Comparison of ENCODE assay signal across 10 mouse cellular contexts in the genomic region with DNA sequence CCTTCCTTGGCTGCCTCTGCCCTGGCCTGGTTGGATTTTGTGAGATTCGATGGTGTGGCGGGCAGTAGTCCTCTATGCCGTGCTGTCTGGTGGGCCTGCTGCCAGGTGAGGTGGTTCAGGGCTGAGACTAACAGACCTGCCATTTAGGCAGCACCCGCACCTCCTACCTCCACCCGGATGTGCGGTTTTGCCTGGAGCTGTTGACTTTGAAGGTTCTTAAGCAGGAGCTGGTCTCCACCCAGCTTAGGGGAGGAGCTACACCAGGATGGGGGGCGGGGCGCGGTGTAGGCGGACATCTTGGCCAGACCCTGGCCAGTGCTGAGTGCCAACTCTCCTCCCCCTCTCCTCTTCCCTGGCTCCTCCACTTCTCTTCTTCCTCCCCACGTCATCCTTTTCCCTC. TPM values are rescaled to one million over a fixed set of nuclear protein-coding genes. Genes with fewer than 3 reads are reported as not detected.
A peak's percentile ranks its signal among the peaks of the same experiment; 100 is the strongest.
DNase-seq lines count a peak whose midpoint lies in the region; ATAC-seq and TF ChIP-seq lines count a peak whose summit lies in the region.
"Had no signal": no experiment of that assay in that cellular context is flagged by ENCODE, and none has a peak within 500 bp of the region (broad histone marks: within the 10 kb centered on the region; RNA-seq: fewer than 3 reads in every experiment).

No protein-coding gene starts in this region.

- H3K36me3 ChIP-seq in kidney, embryonic 15.5 days = no peaks in the 10 kb centered on the region
- no peaks in the 10 kb centered on the region for H3K36me3 ChIP-seq in liver, embryonic 13.5 days
- H3K36me3 ChIP-seq in forebrain, postnatal 0 days (ENCODE audit: insufficient read depth) = no peaks in the 10 kb centered on the region
- H3K36me3 ChIP-seq: embryonic facial prominence, embryonic 12.5 days had no signal

- TF ChIP-seq CTCF in forebrain, postnatal 0 days (IDR thresholded peaks at IDR 0.05; ENCODE audit: low read depth) = no peak

- no peak overlapping the region; the same call in 1 of the 2 replicates for H3K27ac ChIP-seq in kidney, embryonic 15.5 days
- H3K27ac ChIP-seq in liver, embryonic 13.5 days = peak overlapping the region; percentile 53
- no peak overlapping the region for H3K27ac ChIP-seq in forebrain, postnatal 0 days (ENCODE audit: low read depth, low read length)
- H3K27ac ChIP-seq: embryonic facial prominence, embryonic 12.5 days had no signal

- H3K27me3 ChIP-seq in kidney, embryonic 15.5 days = no peaks in the 10 kb centered on the region
- no peaks in the 10 kb centered on the region for H3K27me3 ChIP-seq in liver, embryonic 13.5 days
- H3K27me3 ChIP-seq in forebrain, postnatal 0 days (ENCODE audit: insufficient read depth, low read length) = no peaks in the 10 kb centered on the region
- H3K27me3 ChIP-seq: embryonic facial prominence, embryonic 12.5 days had no signal

- H3K9me3 ChIP-seq in kidney, embryonic 15.5 days (replicated peaks) = no peaks in the 10 kb centered on the region
- H3K9me3 ChIP-seq in liver, embryonic 13.5 days (replicated peaks) = no peaks in the 10 kb centered on the region
- H3K9me3 ChIP-seq in forebrain, postnatal 0 days (ENCODE audit: low read length) = no peaks in the 10 kb centered on the region
- H3K9me3 ChIP-seq: embryonic facial prominence, embryonic 12.5 days had no signal

- peak; percentile 58 for DNase-seq in kidney, adult 11 months
- DNase-seq in MN1 (ENCODE audit: low spot score) = peak; percentile 44
- DNase-seq in embryo, embryonic 9.5 days (ENCODE audit: extremely low spot score) = peak; percentile 57
- peak; percentile 74 for DNase-seq in liver, embryonic 13.5 days
- peak; percentile 53 for DNase-seq in spleen, adult 12 weeks (ENCODE audit: low spot score)
- no peak for DNase-seq in forebrain, postnatal 0 days

- no peak overlapping the region for H3K9ac ChIP-seq in kidney, embryonic 15.5 days
- H3K9ac ChIP-seq in liver, embryonic 13.5 days = peak overlapping the region; percentile 26; the same call in 1 of the 2 replicates
- no peak overlapping the region for H3K9ac ChIP-seq in forebrain, postnatal 0 days
- H3K9ac ChIP-seq: embryonic facial prominence, embryonic 12.5 days had no signal

- ATAC-seq in kidney, embryonic 15.5 days (replicated peaks; ENCODE audit: low FRiP score) = no peak
- peak; percentile 75 to 80 for ATAC-seq in hematopoietic stem cell, adult 5-6 weeks (replicated peaks in 1 of 2; ENCODE audit: insufficient read depth in 1 of 2, low FRiP score in 2 of 2, low TSS enrichment in 1 of 2, low read depth in 1 of 2, poor library complexity in 2 of 2, severe bottlenecking in 2 of 2)
- peak; percentile 53 for ATAC-seq in liver, embryonic 13.5 days (ENCODE audit: low read depth)
- no peak for ATAC-seq in forebrain, postnatal 0 days

- WGBS in kidney, embryonic 15.5 days = 56% methylated on average over 11 of the region's 11 CpGs
- 34% methylated on average over 11 of the region's 11 CpGs for WGBS in liver, embryonic 13.5 days (ENCODE audit: insufficient replicate concordance)
- WGBS in forebrain, postnatal 0 days = 54% methylated on average over 11 of the region's 11 CpGs

- peaks cover 61% of the 10 kb centered on the region for H3K4me1 ChIP-seq in kidney, embryonic 15.5 days
- H3K4me1 ChIP-seq in liver, embryonic 13.5 days (replicated peaks) = peaks cover 58% of the 10 kb centered on the region
- 0 out of 2 replicates have a peak, but pooled peaks cover 2% of the 10 kb centered on the region for H3K4me1 ChIP-seq in forebrain, postnatal 0 days (ENCODE audit: insufficient read depth)

- H3K4me2 ChIP-seq in kidney, embryonic 15.5 days = no peak overlapping the region
- peak overlapping the region; percentile 32 for H3K4me2 ChIP-seq in liver, embryonic 13.5 days
- H3K4me2 ChIP-seq in forebrain, postnatal 0 days (ENCODE audit: low read depth) = no peak overlapping the region
- H3K4me2 ChIP-seq: embryonic facial prominence, embryonic 12.5 days had no signal

- no peak overlapping the region for H3K4me3 ChIP-seq in kidney, embryonic 15.5 days (replicated peaks)
- no peak overlapping the region for H3K4me3 ChIP-seq in liver, embryonic 13.5 days (replicated peaks)
- H3K4me3 ChIP-seq in forebrain, postnatal 0 days (ENCODE audit: low read depth, low read length) = no peak overlapping the region
- H3K4me3 ChIP-seq: embryonic facial prominence, embryonic 12.5 days had no signal

RNA-seq across cellular contexts. Expression of a gene that starts 2.5 kb away (rescaled TPM):
- polyA plus RNA-seq in kidney, embryonic 15.5 days (2015; fragmentation: Nextera tagmentation; extraction: Ambion mirVana) = 0.45 TPM in 1 of 2 replicates, not detected in the other
- not detected in 2 replicates for total RNA-seq in hematopoietic stem cell, adult 5-6 weeks (2017)
- polyA plus RNA-seq in liver, embryonic 13.5 days (2015; fragmentation: Nextera tagmentation; extraction: Ambion mirVana) = 4.6 and 4.9 TPM in 2 replicates
- not detected in 2 replicates for total RNA-seq in forebrain, postnatal 0 days (2014; rRNA removed)
- 0.36 TPM in 1 of 2 replicates, not detected in the other for polyA plus RNA-seq in forebrain, postnatal 0 days (2015; fragmentation: Nextera tagmentation; extraction: Ambion mirVana)
- polyA plus RNA-seq: neural tube, embryonic 14.5 days had no signal

RNA-seq across cellular contexts. Expression of a gene that starts 39.8 kb away (rescaled TPM):
- 32.3 and 34.5 TPM in 2 replicates for polyA plus RNA-seq in kidney, embryonic 15.5 days (2015; fragmentation: Nextera tagmentation; extraction: Ambion mirVana)
- 33.6 and 67.3 TPM in 2 replicates for total RNA-seq in hematopoietic stem cell, adult 5-6 weeks (2017)
- polyA plus RNA-seq in liver, embryonic 13.5 days (2015; fragmentation: Nextera tagmentation; extraction: Ambion mirVana) = 7.6 and 8.0 TPM in 2 replicates
- 39.4 and 53.7 TPM in 2 replicates for total RNA-seq in forebrain, postnatal 0 days (2014; rRNA removed)
- polyA plus RNA-seq in forebrain, postnatal 0 days (2015; fragmentation: Nextera tagmentation; extraction: Ambion mirVana) = 19.2 and 23.0 TPM in 2 replicates

Comparison
In these comparisons a context has a peak if more than half of its experiments do, and no peak if none do; other contexts are left out.
1. ATAC-seq: peak in hematopoietic stem cell, adult 5-6 weeks (2 of 2) and liver, embryonic 13.5 days (single experiment); none in kidney, embryonic 15.5 days (single experiment) and forebrain, postnatal 0 days (single experiment).